Mouse (Mus musculus) kidney, adult 2 months (tissue): Measurements from ENCODE around the gene St13.

ENCODE experiments used
- CTCF ChIP-seq: fragments of 200-500 bp; conservative IDR thresholded peaks from 2 replicates; pipeline ENCODE4 v1.5.1; 2011; ENCODE audit warnings: low read depth, mild to moderate bottlenecking, control low read depth, low read length, moderate library complexity, mixed read lengths; ENCODE audit not compliant: insufficient read depth, insufficient read length
- POLR2A ChIP-seq: fragments of 200-500 bp; IDR thresholded peaks from one replicate; pipeline ENCODE4 v1.6.1; 2011; ENCODE audit warnings: low read depth, low read length, control low read depth

GRCm38 (mm10) chr15:81422156-81422681 lies 22.3 kb upstream of the St13 start:
- TF ChIP-seq CTCF: no peak
- TF ChIP-seq POLR2A: no peak
